Comparison of ENCODE assay signal across 7 mouse cellular contexts in genomic region chr8:121751407-121751806, GRCm38 (mm10). TPM values are rescaled to one million over a fixed set of nuclear protein-coding genes. Genes with fewer than 3 reads are reported as not detected.
A peak's percentile ranks its signal among the peaks of the same experiment; 100 is the strongest.
DNase-seq lines count a peak whose midpoint lies in the region; ATAC-seq lines count a peak whose summit lies in the region.

No protein-coding gene starts in this region.

- H3K9me3 ChIP-seq in liver, embryonic 12.5 days (replicated peaks) = peaks cover 12% of the 10 kb centered on the region
- 0 out of 2 replicates have a peak, but pooled peaks cover 2% of the 10 kb centered on the region for H3K9me3 ChIP-seq in liver, embryonic 11.5 days (ENCODE audit: control insufficient read depth, low read length)

- no peak overlapping the region for H3K9ac ChIP-seq in liver, embryonic 12.5 days
- no peak overlapping the region for H3K9ac ChIP-seq in liver, embryonic 11.5 days (ENCODE audit: low read depth, low read length)

- H3K27ac ChIP-seq in liver, embryonic 12.5 days = no peak overlapping the region
- H3K27ac ChIP-seq in liver, embryonic 11.5 days (ENCODE audit: low read depth, low read length) = no peak overlapping the region

- H3K4me1 ChIP-seq in liver, embryonic 12.5 days = no peaks in the 10 kb centered on the region
- H3K4me1 ChIP-seq in liver, embryonic 11.5 days (replicated peaks; ENCODE audit: control insufficient read depth, insufficient read depth, low read length) = no peaks in the 10 kb centered on the region

- WGBS in liver, embryonic 12.5 days (ENCODE audit: insufficient replicate concordance) = 25% methylated on average over 3 of the region's 3 CpGs
- WGBS in liver, embryonic 11.5 days = 11% methylated on average over 3 of the region's 3 CpGs

- H3K27me3 ChIP-seq in liver, embryonic 12.5 days (replicated peaks) = peaks cover 48% of the 10 kb centered on the region
- H3K27me3 ChIP-seq in liver, embryonic 11.5 days (replicated peaks; ENCODE audit: control insufficient read depth, insufficient read depth, low read length) = peaks cover 29% of the 10 kb centered on the region

- no peak for ATAC-seq in liver, embryonic 12.5 days
- ATAC-seq in liver, embryonic 11.5 days (replicated peaks; ENCODE audit: low FRiP score) = no peak

- no peak overlapping the region for H3K4me2 ChIP-seq in liver, embryonic 12.5 days
- H3K4me2 ChIP-seq in liver, embryonic 11.5 days = no peak overlapping the region

- DNase-seq in liver = peak; percentile 78
- peak; percentile 83 for DNase-seq in NIH3T3 (ENCODE audit: low read depth)
- DNase-seq in c-Kit-negative CD71-positive TER-119-positive erythroid progenitor cells, embryonic 14.5 days (ENCODE audit: low read depth, low spot score) = peak; percentile 54
- peak; percentile 8 to 9 for DNase-seq in gastrocnemius, adult 8-10 months (ENCODE audit: low spot score in 2 of 2)
- DNase-seq in liver, embryonic 11.5 days (ENCODE audit: low spot score) = peak; percentile 68
- peak; percentile 72 for DNase-seq in retina, postnatal 1 day

- H3K36me3 ChIP-seq in liver, embryonic 12.5 days = no peaks in the 10 kb centered on the region
- H3K36me3 ChIP-seq in liver, embryonic 11.5 days (ENCODE audit: control insufficient read depth, insufficient read depth, low read length) = no peaks in the 10 kb centered on the region

- no peak overlapping the region for H3K4me3 ChIP-seq in liver, embryonic 12.5 days
- H3K4me3 ChIP-seq in liver, embryonic 11.5 days (ENCODE audit: low read depth, low read length) = no peak overlapping the region

RNA-seq across cellular contexts. Expression of gene Jph3, which starts 22.0 kb away (rescaled TPM):
- 0.13 and 0.24 TPM in 2 replicates for polyA plus RNA-seq in liver, embryonic 12.5 days (2016; fragmentation: Nextera tagmentation; extraction: Ambion mirVana)
- not detected for total RNA-seq in gastrocnemius, adult 8-10 months (2022)
- polyA plus RNA-seq in liver, embryonic 11.5 days (2014; fragmentation: Nextera tagmentation; extraction: Ambion mirVana) = 0.49 and 0.64 TPM in 2 replicates

Comparison
In these comparisons a context has a peak if more than half of its experiments do, and no peak if none do; other contexts are left out.
1. DNase-seq: peak in every context shown above with its lines; median percentile 83 in NIH3T3; 78 in liver; 72 in retina, postnatal 1 day; 68 in liver, embryonic 11.5 days; 54 in c-Kit-negative CD71-positive TER-119-positive erythroid progenitor cells, embryonic 14.5 days; 8 in gastrocnemius, adult 8-10 months.